Mouse (Mus musculus): ENCODE results near the gene Gm28047.

Gene Gm28047

GRCm38 (mm10) chr15:102512471-102512870, 112.4 kb downstream of the Gm28047 start:
- no peak for DNase-seq

- DNase-seq, result no peak
Observed at GRCm38 (mm10) chr15:102512010-102512409, 112.9 kb downstream of the Gm28047 start.

GRCm38 (mm10) chr15:102511285-102511833, 113.5 kb downstream of the Gm28047 start:
- DNase-seq, result no peak

- DNase-seq, result peak; percentile 84
Observed at GRCm38 (mm10) chr15:102510590-102511284, 114.1 kb downstream of the Gm28047 start.

GRCm38 (mm10) chr15:102510110-102510509, 114.8 kb downstream of the Gm28047 start:
- DNase-seq, result no peak

- no peak for DNase-seq
Observed at GRCm38 (mm10) chr15:102508336-102508735, 116.5 kb downstream of the Gm28047 start.

GRCm38 (mm10) chr15:102507561-102507960, 117.3 kb downstream of the Gm28047 start:
- no peak for DNase-seq

- no peak for DNase-seq
Observed at GRCm38 (mm10) chr15:102506864-102507263, 118.0 kb downstream of the Gm28047 start.

GRCm38 (mm10) chr15:102506464-102506830, 118.4 kb downstream of the Gm28047 start:
- DNase-seq, result no peak

- no peak for DNase-seq
Observed at GRCm38 (mm10) chr15:102505770-102506463, 119.0 kb downstream of the Gm28047 start.

- no peak for DNase-seq
Observed at GRCm38 (mm10) chr15:102505073-102505769, 119.6 kb downstream of the Gm28047 start.

GRCm38 (mm10) chr15:102503924-102504782, 120.7 kb downstream of the Gm28047 start:
- no peak for DNase-seq

GRCm38 (mm10) chr15:102503447-102503846, 121.4 kb downstream of the Gm28047 start, which contains the start of gene Gm10337:
Gene Gm10337, plus strand, starts transcription at chr15:102503722.
- no peak for DNase-seq

GRCm38 (mm10) chr15:102502254-102502840, 122.5 kb downstream of the Gm28047 start:
- DNase-seq, result peak; percentile 47

GRCm38 (mm10) chr15:102501084-102501814, 123.6 kb downstream of the Gm28047 start:
- no peak for DNase-seq

- no peak for DNase-seq
Observed at GRCm38 (mm10) chr15:102500479-102500878, 124.4 kb downstream of the Gm28047 start.

GRCm38 (mm10) chr15:102499851-102500250, 125.0 kb downstream of the Gm28047 start:
- no peak for DNase-seq

GRCm38 (mm10) chr15:102499370-102499769, 125.5 kb downstream of the Gm28047 start:
- DNase-seq, result no peak

GRCm38 (mm10) chr15:102498322-102498721, 126.5 kb downstream of the Gm28047 start:
- no peak for DNase-seq

- no peak for DNase-seq
Observed at GRCm38 (mm10) chr15:102487664-102488063, 137.2 kb downstream of the Gm28047 start.

GRCm38 (mm10) chr15:102485853-102486252, 139.0 kb downstream of the Gm28047 start:
- DNase-seq, result no peak
